Mouse (Mus musculus) layer of hippocampus, adult 8-10 months (tissue): ENCODE measurements around the gene Nkd1. TPM values are rescaled to one million over a fixed set of nuclear protein-coding genes. Genes with fewer than 3 reads are reported as not detected.

Source experiments
- DNase-seq, 2 experiments: peaks; one replicate each; pipeline ENCODE4 v3.0.0; 2022; ENCODE audit warnings: low spot score in 2 of 2
- total RNA-seq, 4 experiments: library from RNA; stranded (reverse); gene quantifications; 2 replicates each; pipeline ENCODE4 v1.2.4; 2022

The Nkd1 gene
- total RNA-seq, 4 experiments from 2014 or later = 8.1 to 11.3 (median 9.2) TPM

GRCm38 (mm10) chr8:88572941-88573645 is 51.9 kb downstream of the Nkd1 start:
- DNase-seq = peak in 1 of 2 experiments; percentile 54

GRCm38 (mm10) chr8:88574975-88575374 is 53.8 kb downstream of the Nkd1 start:
- DNase-seq = no peak

GRCm38 (mm10) chr8:88576351-88577142 is 55.4 kb downstream of the Nkd1 start:
- DNase-seq = peak in 1 of 2 experiments; percentile 43

- no peak for DNase-seq
Measured at GRCm38 (mm10) chr8:88577666-88578065, 56.5 kb downstream of the Nkd1 start.

GRCm38 (mm10) chr8:88578413-88579175 is 57.4 kb downstream of the Nkd1 start:
- DNase-seq = no peak

- DNase-seq = no peak
Measured at GRCm38 (mm10) chr8:88579246-88579645, 58.1 kb downstream of the Nkd1 start.

- DNase-seq = peak in 1 of 2 experiments; percentile 29
Measured at GRCm38 (mm10) chr8:88579668-88580330, 58.6 kb downstream of the Nkd1 start.

- no peak for DNase-seq
Measured at GRCm38 (mm10) chr8:88580785-88581184, 59.6 kb downstream of the Nkd1 start.

- no peak for DNase-seq
Measured at GRCm38 (mm10) chr8:88583863-88584262, 62.7 kb downstream of the Nkd1 start.

GRCm38 (mm10) chr8:88588205-88588889 is 67.2 kb downstream of the Nkd1 start:
- DNase-seq = no peak

- DNase-seq = no peak
Measured at GRCm38 (mm10) chr8:88590226-88590625, 69.1 kb downstream of the Nkd1 start.

GRCm38 (mm10) chr8:88593947-88594346 is 72.8 kb downstream of the Nkd1 start:
- no peak for DNase-seq

- no peak for DNase-seq
Measured at GRCm38 (mm10) chr8:88596042-88596441, 74.9 kb downstream of the Nkd1 start.

GRCm38 (mm10) chr8:88598578-88598977 is 77.4 kb downstream of the Nkd1 start:
- DNase-seq = no peak

GRCm38 (mm10) chr8:88599491-88599890 is 78.3 kb downstream of the Nkd1 start:
- no peak for DNase-seq

GRCm38 (mm10) chr8:88603446-88603989 is 82.4 kb downstream of the Nkd1 start:
- no peak for DNase-seq

- DNase-seq = no peak
Measured at GRCm38 (mm10) chr8:88604065-88605038, 83.2 kb downstream of the Nkd1 start.

- DNase-seq = no peak
Measured at GRCm38 (mm10) chr8:88605361-88606040, 84.3 kb downstream of the Nkd1 start.

- no peak for DNase-seq
Measured at GRCm38 (mm10) chr8:88609036-88609435, 87.9 kb downstream of the Nkd1 start.
